Mouse (Mus musculus): ENCODE results near the gene Rims1.

Rims1 gene

DNA sequence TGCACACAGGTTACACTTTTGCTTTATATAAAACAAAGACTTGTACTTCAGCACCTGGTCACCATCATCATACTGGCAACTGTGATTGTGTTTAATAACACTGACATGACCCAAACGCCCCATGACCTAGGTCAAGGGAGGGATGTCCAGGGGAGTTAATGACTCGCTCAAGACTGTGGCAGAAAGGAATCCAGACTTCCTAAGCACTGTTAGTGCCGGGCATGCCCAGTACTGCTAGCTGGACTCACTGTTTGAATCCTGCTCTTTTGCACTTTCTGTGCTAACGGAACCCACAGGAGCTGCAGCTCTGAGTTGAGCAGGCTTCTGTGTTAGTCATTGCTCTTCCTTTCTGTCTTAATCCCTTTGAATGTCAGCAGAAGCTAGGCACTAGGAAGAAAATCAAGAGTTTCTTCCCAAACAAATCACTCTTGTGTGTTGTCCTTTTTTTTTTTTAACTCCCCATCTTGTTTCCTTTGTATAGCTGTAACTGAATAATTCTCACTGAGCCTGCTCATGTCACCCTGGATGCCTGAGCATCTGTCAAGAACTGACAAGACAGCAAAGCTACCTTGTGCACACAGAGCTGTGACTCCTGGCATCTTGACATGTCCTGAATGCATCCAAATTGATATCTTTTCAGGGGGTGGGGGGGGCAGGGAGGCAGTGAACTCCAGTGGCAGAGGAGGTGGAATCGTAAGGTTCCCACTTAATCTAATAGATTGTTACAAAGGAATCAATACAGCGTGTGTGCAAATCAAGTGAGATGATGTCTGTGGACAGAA, 543.4 kb downstream of the Rims1 start:
- 0 out of 2 replicates have a peak, but pooled peaks have one; percentile 20 for ATAC-seq (ENCODE audit: insufficient number of reproducible peaks, low FRiP score, low TSS enrichment)

DNA sequence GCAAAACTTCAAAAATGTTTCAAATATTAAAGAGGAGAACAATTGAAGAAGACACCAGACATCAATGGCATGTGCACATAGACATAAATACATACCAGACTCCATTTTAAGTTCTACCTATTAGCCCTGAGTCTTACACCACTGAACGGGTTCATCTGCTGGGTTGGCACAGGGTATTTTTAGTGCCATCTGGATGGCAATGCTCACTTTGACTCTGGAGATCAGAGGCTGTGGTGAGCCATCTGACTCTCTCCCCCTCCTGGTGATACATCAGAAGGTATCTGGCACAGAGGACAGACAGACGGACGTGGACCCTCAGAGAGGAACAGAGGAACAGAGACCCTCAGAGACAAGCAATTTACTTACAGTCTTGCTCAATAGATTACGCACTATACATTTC, 544.1 kb downstream of the Rims1 start:
- ATAC-seq (ENCODE audit: insufficient number of reproducible peaks, low FRiP score, low TSS enrichment), result peak; percentile 80

DNA sequence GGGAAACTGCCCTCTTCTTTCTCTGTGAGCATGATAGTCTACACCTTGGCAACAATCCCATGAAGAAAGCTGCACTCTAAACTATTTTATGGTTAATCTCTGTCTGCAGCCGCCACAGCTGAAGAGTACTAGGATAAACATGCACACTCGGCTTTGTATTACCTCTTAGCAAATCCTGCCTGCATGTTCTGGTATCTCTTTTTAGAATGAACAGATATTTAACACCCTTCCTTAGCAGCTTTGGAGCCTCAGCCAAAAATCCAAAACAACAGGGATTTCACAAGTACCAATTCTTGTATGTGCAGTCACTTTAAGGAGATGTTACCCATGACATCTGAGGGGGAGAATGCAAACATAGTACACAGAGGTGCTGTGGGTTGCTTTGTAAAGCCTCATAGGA, 545.5 kb downstream of the Rims1 start:
- ATAC-seq (ENCODE audit: insufficient number of reproducible peaks, low FRiP score, low TSS enrichment), result no peak

DNA sequence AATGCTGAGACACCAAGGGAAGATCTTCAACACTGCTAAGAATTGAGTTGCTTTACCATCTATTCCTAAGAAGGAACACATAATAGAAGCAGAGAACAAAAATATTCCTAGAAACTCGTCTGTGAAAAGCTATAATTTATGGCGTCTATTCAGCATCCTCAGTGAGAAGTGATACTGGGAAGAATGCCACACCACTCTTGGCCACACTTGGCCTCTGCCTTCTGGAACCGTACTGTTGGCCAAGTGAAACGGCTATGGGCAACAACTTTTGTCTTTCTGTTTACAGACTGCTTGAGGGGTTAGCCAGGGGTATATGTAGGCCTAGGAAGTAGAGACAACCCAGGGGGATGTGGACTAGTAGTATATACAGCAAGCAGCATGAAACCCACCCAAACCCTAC, 547.4 kb downstream of the Rims1 start:
- ATAC-seq (ENCODE audit: insufficient number of reproducible peaks, low FRiP score, low TSS enrichment), result no peak

DNA sequence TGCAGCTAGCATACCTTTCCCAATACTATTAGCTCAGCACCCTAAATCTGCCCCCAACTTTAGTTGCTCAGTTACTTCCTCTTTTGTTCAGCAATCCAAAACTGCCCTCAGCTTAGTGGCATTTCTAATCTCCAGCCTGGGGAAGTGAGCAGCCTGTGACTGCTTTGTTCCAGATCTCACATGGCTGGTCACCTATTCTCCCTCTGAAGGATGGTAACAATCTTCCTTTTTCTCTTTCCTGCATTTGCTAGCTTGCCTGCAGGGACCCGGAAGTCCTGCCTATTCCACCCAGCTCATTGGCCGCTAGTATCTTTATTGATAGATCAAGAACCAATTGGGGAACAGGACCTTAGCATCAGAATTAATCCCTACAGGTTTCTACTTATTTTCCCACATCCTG, 551.5 kb downstream of the Rims1 start:
- ATAC-seq (ENCODE audit: insufficient number of reproducible peaks, low FRiP score, low TSS enrichment), result no peak

DNA sequence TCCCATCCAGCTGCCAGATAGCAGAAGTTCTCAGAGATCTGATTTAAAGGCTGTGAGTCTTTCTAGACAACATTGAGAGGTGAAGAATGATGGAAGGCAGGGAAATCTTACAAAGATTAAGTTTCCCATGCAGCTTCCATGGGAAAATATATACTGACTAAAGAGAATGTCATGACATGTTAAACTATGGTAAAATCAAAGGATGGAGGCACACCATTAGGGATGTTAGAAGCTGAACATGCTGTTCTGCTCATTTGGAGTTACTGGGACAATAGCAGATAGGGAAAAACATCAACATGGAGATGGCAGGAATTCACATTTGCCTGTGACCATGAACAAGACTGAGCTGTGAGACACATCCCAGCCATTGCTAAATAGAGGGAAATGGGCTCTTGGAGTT, 552.9 kb downstream of the Rims1 start:
- no peak for ATAC-seq (ENCODE audit: insufficient number of reproducible peaks, low FRiP score, low TSS enrichment)

DNA sequence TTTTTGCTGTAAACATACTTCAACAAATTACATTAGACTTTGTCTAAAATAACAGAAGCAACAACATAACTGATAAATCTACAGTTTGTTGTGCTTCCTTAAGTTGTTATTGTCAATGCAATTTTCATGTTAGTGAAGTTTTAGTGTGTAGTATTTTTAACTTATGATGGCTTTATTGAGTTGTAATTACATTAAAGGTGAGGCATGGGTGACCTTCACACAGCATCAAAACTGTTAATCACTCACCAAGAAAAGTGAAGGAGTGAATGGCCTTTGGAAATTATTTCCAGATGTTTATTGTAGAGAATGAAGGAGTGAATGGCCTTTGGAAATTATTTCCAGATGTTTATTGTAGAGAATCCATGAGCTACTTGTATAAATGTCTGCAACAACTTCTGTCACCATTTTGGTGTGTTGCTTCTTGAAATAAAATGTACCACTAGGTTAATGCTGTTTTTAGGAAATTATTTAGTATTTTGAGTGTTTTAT, 556.9 kb downstream of the Rims1 start:
- ATAC-seq (ENCODE audit: insufficient number of reproducible peaks, low FRiP score, low TSS enrichment), result no peak

DNA sequence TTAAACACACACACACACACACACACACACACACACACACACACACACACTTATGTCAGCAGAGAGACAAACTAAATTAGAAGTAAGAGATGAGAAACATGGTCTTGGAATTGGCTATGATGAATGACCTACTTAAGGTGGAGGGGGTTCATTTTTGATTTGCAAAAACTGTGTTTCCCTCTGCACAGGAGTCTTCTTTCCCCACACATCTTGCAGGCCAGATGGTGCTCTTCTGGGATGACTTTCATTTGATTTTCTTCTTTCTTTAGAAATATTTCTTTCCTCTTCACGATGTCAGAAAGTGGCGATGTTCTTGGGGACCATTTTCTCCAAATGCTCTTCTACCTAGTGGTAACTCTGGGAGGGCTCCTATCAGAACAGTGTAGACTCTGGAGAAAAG, 560.0 kb downstream of the Rims1 start:
- ATAC-seq (ENCODE audit: insufficient number of reproducible peaks, low FRiP score, low TSS enrichment), result no peak
